Mouse (Mus musculus) heart, adult 11 months (tissue): ENCODE data around the gene Adora3.
A peak's percentile ranks its signal among the peaks of the same experiment; 100 is the strongest.
"Not testable (repeated sequence)": the region's sequence is repeated elsewhere in the genome, so short reads cannot be mapped to it uniquely, and the experiment has no call there.

Experiments used
- DNase-seq: peaks from one replicate; pipeline ENCODE4 v3.0.0; 2022

The Adora3 gene

GRCm38 (mm10) chr3:105904721-105905120 is 34.1 kb downstream of the Adora3 start:
- peak; percentile 86 for DNase-seq

- DNase-seq: peak; percentile 82
These were observed 37.4 kb downstream of the Adora3 start for GRCm38 (mm10) chr3:105907956-105908655.

- peak; percentile 73 for DNase-seq
These were observed 38.3 kb downstream of the Adora3 start for GRCm38 (mm10) chr3:105908976-105909375.

- peak; percentile 76 for DNase-seq
These were observed 40.0 kb downstream of the Adora3 start for GRCm38 (mm10) chr3:105910519-105911190.

GRCm38 (mm10) chr3:105912097-105912880 is 41.6 kb downstream of the Adora3 start:
- DNase-seq: no peak

GRCm38 (mm10) chr3:105913839-105914681 is 43.4 kb downstream of the Adora3 start:
- DNase-seq: no peak

GRCm38 (mm10) chr3:105915281-105915680 is 44.6 kb downstream of the Adora3 start:
- no peak for DNase-seq

- not testable (repeated sequence) for DNase-seq
These were observed 45.8 kb downstream of the Adora3 start for GRCm38 (mm10) chr3:105916455-105916854.

- peak; percentile 71 for DNase-seq
These were observed 47.1 kb downstream of the Adora3 start for GRCm38 (mm10) chr3:105917656-105918354.

- peak; percentile 30 for DNase-seq
These were observed 47.7 kb downstream of the Adora3 start for GRCm38 (mm10) chr3:105918355-105918745.

GRCm38 (mm10) chr3:105920743-105921142 is 50.1 kb downstream of the Adora3 start:
- peak; percentile 15 for DNase-seq

- no peak for DNase-seq
These were observed 51.3 kb downstream of the Adora3 start for GRCm38 (mm10) chr3:105921959-105922358.

GRCm38 (mm10) chr3:105924616-105925015 is 54.0 kb downstream of the Adora3 start:
- peak; percentile 42 for DNase-seq

- DNase-seq: peak; percentile 57
These were observed 57.0 kb downstream of the Adora3 start for GRCm38 (mm10) chr3:105927561-105928194.

- peak; percentile 48 for DNase-seq
These were observed 57.5 kb downstream of the Adora3 start for GRCm38 (mm10) chr3:105928195-105928569.

GRCm38 (mm10) chr3:105928781-105929180 is 58.1 kb downstream of the Adora3 start:
- no peak for DNase-seq

- DNase-seq: peak; percentile 17
These were observed 59.2 kb downstream of the Adora3 start for GRCm38 (mm10) chr3:105929821-105930220.

- peak; percentile 76 for DNase-seq
These were observed 60.4 kb downstream of the Adora3 start for GRCm38 (mm10) chr3:105931095-105931494.

- peak; percentile 88 for DNase-seq
These were observed 61.8 kb downstream of the Adora3 start, which contains the start of gene I830077J02Rik for GRCm38 (mm10) chr3:105932240-105933071. Gene I830077J02Rik (minus strand): TSS chr3:105932664.

GRCm38 (mm10) chr3:105933926-105934325 is 63.3 kb downstream of the Adora3 start:
- DNase-seq: peak; percentile 36
